Mouse (Mus musculus): ENCODE data around the gene Pappa2. TPM values are rescaled to one million over a fixed set of nuclear protein-coding genes. Genes with fewer than 3 reads are reported as not detected.

The Pappa2 gene
- total and polyA plus RNA-seq, 2 experiments from 2014 or later = 0.63 to 5.4 TPM

GRCm38 (mm10) chr1:158860190-158860589 lies 120.1 kb downstream of the Pappa2 start:
- no peak overlapping the region for H3K9ac ChIP-seq
- no peaks in the 10 kb centered on the region for H3K36me3 ChIP-seq (ENCODE audit: insufficient read depth)
- no peaks in the 10 kb centered on the region for H3K27me3 ChIP-seq (ENCODE audit: insufficient read depth, low read length)
- 65% methylated on average over 5 of the region's 5 CpGs for WGBS
- no peaks in the 10 kb centered on the region for H3K4me1 ChIP-seq (ENCODE audit: insufficient read depth)
- no peak for TF ChIP-seq CTCF (IDR thresholded peaks at IDR 0.05; ENCODE audit: low read depth)
- no peaks in the 10 kb centered on the region for H3K9me3 ChIP-seq (ENCODE audit: low read length)
- DNase-seq = no peak
- no peak overlapping the region for H3K4me3 ChIP-seq (ENCODE audit: low read depth, low read length)
- ATAC-seq = no peak
- H3K4me2 ChIP-seq (ENCODE audit: low read depth) = no peak overlapping the region
- no peak overlapping the region for H3K27ac ChIP-seq (ENCODE audit: low read depth, low read length)

DNA sequence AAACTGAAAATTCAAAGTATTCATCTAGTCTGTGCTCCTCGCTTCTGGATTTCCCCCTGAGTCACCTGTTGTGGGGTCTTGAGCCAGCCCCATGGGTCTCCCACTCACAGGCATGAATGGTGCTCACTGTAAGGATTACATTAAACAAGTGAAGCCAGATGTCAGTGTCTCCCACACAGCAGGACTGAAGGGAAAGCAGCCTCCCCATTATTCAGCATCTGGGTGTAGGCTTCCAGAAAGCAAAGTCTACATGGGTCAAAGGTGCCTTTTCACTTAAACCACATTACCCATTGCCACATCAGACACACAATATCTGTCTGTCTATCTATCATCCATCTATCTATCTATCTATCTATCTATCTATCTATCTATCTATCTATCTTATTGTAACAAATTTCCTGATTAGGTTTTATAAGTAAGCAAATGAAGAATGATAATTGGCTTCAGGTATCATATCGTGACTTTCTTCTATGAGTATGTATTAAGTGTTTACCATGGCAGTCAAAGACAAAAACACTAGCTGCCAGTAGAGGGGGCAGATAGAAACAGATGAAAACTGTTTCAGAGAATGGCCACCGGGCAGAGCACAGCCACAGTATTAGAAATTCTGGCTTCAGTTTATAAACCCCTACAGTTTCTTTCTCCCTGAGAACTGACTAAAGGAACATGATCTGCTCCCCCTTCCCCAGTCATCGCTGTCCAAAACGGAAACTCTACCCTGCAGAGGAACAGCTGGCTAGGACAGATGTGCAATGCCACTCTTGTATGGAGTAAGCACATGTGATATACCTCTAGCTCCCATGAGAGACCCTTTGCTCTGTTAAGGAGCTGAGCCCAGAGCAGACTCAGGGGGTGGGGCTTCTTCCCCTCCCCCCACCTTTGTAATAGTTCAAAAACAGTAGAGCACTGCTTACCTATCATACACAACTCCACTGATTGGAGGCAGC lies 126.1 kb downstream of the Pappa2 start:
- no peak overlapping the region for H3K9ac ChIP-seq
- H3K27me3 ChIP-seq (ENCODE audit: insufficient read depth, low read length) = no peaks in the 10 kb centered on the region
- H3K27ac ChIP-seq (ENCODE audit: low read depth, low read length) = no peak overlapping the region
- no peaks in the 10 kb centered on the region for H3K4me1 ChIP-seq (ENCODE audit: insufficient read depth)
- TF ChIP-seq CTCF (IDR thresholded peaks at IDR 0.05; ENCODE audit: low read depth) = 0 out of 2 replicates have a peak, but pooled peaks have one; percentile 18
- no peak overlapping the region for H3K4me2 ChIP-seq (ENCODE audit: low read depth)
- 75% methylated on average over 5 of the region's 5 CpGs for WGBS
- no peaks in the 10 kb centered on the region for H3K36me3 ChIP-seq (ENCODE audit: insufficient read depth)
- no peaks in the 10 kb centered on the region for H3K9me3 ChIP-seq (ENCODE audit: low read length)
- no peak overlapping the region for H3K4me3 ChIP-seq (ENCODE audit: low read depth, low read length)
- DNase-seq = no peak
- ATAC-seq = no peak

- Histone ChIP-seq H3K4me2 (ENCODE audit: low read depth) (no peak overlapping the region), H3K27ac (ENCODE audit: low read depth, low read length) (no peak overlapping the region), H3K4me1 (ENCODE audit: insufficient read depth) (no peaks in the 10 kb centered on the region), H3K9ac (no peak overlapping the region), H3K36me3 (ENCODE audit: insufficient read depth) (no peaks in the 10 kb centered on the region), H3K4me3 (ENCODE audit: low read depth, low read length) (no peak overlapping the region), H3K9me3 (ENCODE audit: low read length) (no peaks in the 10 kb centered on the region), H3K27me3 (ENCODE audit: insufficient read depth, low read length) (no peaks in the 10 kb centered on the region)
- TF ChIP-seq CTCF (IDR thresholded peaks at IDR 0.05; ENCODE audit: low read depth) = no peak
- WGBS = 86% methylated on average over 14 of the region's 14 CpGs
- no peak for ATAC-seq
- no peak for DNase-seq
Observed at GRCm38 (mm10) chr1:158852836-158853567, 127.3 kb downstream of the Pappa2 start.

DNA sequence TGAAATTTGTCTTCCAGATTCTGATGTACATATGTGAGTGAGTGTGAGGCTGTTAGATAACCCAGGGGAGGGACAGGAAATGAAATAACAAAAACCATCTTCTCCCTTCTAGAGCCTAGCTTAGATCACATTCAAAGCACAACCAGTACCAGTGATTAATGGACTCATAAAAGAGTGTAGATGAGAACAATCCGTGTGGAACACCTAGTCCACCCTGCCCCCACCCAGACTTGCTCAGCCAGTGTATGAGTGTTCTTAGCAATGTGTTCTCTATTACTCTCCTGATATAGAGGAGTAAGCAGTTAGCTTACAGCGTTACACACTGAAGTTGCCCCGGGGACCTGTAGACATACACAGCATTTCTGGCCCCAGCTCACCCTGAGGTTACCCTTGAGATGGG lies 129.8 kb downstream of the Pappa2 start:
- no peak overlapping the region for H3K4me2 ChIP-seq (ENCODE audit: low read depth)
- DNase-seq (no peak), ATAC-seq (no peak)
- H3K27me3 ChIP-seq (ENCODE audit: insufficient read depth, low read length) = no peaks in the 10 kb centered on the region
- no peaks in the 10 kb centered on the region for H3K36me3 ChIP-seq (ENCODE audit: insufficient read depth)
- TF ChIP-seq CTCF (IDR thresholded peaks at IDR 0.05; ENCODE audit: low read depth) = no peak
- no peak overlapping the region for H3K4me3 ChIP-seq (ENCODE audit: low read depth, low read length)
- 86% methylated on average over 3 of the region's 3 CpGs for WGBS
- H3K27ac ChIP-seq (ENCODE audit: low read depth, low read length) = no peak overlapping the region
- no peaks in the 10 kb centered on the region for H3K4me1 ChIP-seq (ENCODE audit: insufficient read depth)
- H3K9me3 ChIP-seq (ENCODE audit: low read length) = no peaks in the 10 kb centered on the region
- H3K9ac ChIP-seq = no peak overlapping the region

DNA sequence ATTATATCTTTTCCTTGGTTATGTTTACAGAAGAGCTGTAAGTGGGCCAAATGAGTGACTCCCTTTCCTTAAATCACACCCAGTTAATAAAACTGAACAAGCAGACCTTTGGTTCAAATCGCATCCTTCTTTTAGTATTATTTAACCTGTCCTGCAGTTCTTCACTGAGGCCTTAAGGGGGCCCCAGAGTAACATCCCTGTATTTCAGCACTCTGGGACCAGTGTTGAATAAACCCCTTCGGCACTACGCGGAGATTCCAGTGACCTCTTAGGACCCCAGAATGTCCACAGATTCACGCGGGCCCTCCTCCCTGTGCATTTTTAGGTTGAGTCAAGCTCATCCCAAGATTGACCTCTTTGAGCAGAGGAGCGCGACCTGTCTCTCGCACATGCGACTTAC lies 135.7 kb downstream of the Pappa2 start:
- no peaks in the 10 kb centered on the region for H3K9me3 ChIP-seq (ENCODE audit: low read length)
- 71% methylated on average over 10 of the region's 10 CpGs for WGBS
- H3K36me3 ChIP-seq (ENCODE audit: insufficient read depth) = no peaks in the 10 kb centered on the region
- H3K9ac ChIP-seq = no peak overlapping the region
- ATAC-seq = no peak
- no peaks in the 10 kb centered on the region for H3K27me3 ChIP-seq (ENCODE audit: insufficient read depth, low read length)
- no peak overlapping the region for H3K27ac ChIP-seq (ENCODE audit: low read depth, low read length)
- no peaks in the 10 kb centered on the region for H3K4me1 ChIP-seq (ENCODE audit: insufficient read depth)
- H3K4me3 ChIP-seq (ENCODE audit: low read depth, low read length) = no peak overlapping the region
- H3K4me2 ChIP-seq (ENCODE audit: low read depth) = no peak overlapping the region
- no peak for TF ChIP-seq CTCF (IDR thresholded peaks at IDR 0.05; ENCODE audit: low read depth)
- DNase-seq = no peak

DNA sequence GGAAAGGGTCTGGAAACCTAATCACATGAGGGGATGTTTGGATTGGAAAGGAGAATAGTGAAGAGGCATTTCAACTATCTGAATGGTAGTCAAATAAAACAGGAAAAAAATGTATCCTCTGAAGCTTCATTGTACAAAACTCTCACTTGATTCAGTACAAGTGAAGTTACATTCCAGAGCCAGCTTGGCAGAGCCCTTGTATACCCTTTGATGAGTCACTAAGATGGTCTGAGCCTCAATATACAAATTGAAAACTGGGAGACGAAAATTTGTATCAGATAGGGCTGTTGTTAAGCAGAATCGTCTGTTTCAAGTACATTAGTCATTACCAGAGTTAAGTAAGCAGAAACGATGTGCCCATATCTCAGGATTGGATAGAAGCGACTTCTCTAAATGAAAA lies 143.1 kb downstream of the Pappa2 start:
- Histone ChIP-seq H3K9ac (no peak overlapping the region), H3K4me1 (ENCODE audit: insufficient read depth) (no peaks in the 10 kb centered on the region), H3K4me3 (ENCODE audit: low read depth, low read length) (no peak overlapping the region), H3K27me3 (ENCODE audit: insufficient read depth, low read length) (no peaks in the 10 kb centered on the region), H3K36me3 (ENCODE audit: insufficient read depth) (no peaks in the 10 kb centered on the region), H3K9me3 (ENCODE audit: low read length) (no peaks in the 10 kb centered on the region), H3K4me2 (ENCODE audit: low read depth) (no peak overlapping the region), H3K27ac (ENCODE audit: low read depth, low read length) (no peak overlapping the region)
- DNase-seq = no peak
- no peak for TF ChIP-seq CTCF (IDR thresholded peaks at IDR 0.05; ENCODE audit: low read depth)
- ATAC-seq = no peak
- 88% methylated on average over 4 of the region's 4 CpGs for WGBS

- 82% methylated on average over 3 of the region's 3 CpGs for WGBS
- Histone ChIP-seq H3K4me1 (ENCODE audit: insufficient read depth) (no peaks in the 10 kb centered on the region), H3K4me2 (ENCODE audit: low read depth) (no peak overlapping the region), H3K36me3 (ENCODE audit: insufficient read depth) (no peaks in the 10 kb centered on the region), H3K27me3 (ENCODE audit: insufficient read depth, low read length) (no peaks in the 10 kb centered on the region), H3K27ac (ENCODE audit: low read depth, low read length) (no peak overlapping the region), H3K9me3 (ENCODE audit: low read length) (no peaks in the 10 kb centered on the region), H3K4me3 (ENCODE audit: low read depth, low read length) (no peak overlapping the region), H3K9ac (no peak overlapping the region)
- no peak for DNase-seq
- no peak for ATAC-seq
- TF ChIP-seq CTCF (IDR thresholded peaks at IDR 0.05; ENCODE audit: low read depth) = no peak
Observed at GRCm38 (mm10) chr1:158830152-158830551, 150.1 kb downstream of the Pappa2 start.
